Mouse (Mus musculus) layer of hippocampus, adult 2 months (tissue): ENCODE measurements around the gene Klra2. TPM values are rescaled to one million over a fixed set of nuclear protein-coding genes. Genes with fewer than 3 reads are reported as not detected.

ENCODE experiments used
- DNase-seq, 2 experiments: peaks; one replicate each; pipeline ENCODE4 v3.0.0; 2022; ENCODE audit warnings: low spot score in 2 of 2
- H3K27ac ChIP-seq: fragments of 200-600 bp; 2 replicates; pipeline ENCODE4 v1.8.1; 2022
- H3K4me3 ChIP-seq: fragments of 200-600 bp; 2 replicates; pipeline ENCODE4 v1.8.1; 2022; ENCODE audit warnings: mild to moderate bottlenecking
- CTCF ChIP-seq: fragments of 200-600 bp; conservative IDR thresholded peaks from 2 replicates; pipeline ENCODE4 v1.8.1; 2022; ENCODE audit warnings: antibody characterized with exemption, mild to moderate bottlenecking, moderate library complexity
- total RNA-seq, 2 experiments: library from RNA; stranded (reverse); gene quantifications; 2 replicates each; pipeline ENCODE4 v1.2.3; 2021

The Klra2 gene
- total RNA-seq, 2 experiments from 2014 or later, result 0.22 to 0.90 TPM

DNA sequence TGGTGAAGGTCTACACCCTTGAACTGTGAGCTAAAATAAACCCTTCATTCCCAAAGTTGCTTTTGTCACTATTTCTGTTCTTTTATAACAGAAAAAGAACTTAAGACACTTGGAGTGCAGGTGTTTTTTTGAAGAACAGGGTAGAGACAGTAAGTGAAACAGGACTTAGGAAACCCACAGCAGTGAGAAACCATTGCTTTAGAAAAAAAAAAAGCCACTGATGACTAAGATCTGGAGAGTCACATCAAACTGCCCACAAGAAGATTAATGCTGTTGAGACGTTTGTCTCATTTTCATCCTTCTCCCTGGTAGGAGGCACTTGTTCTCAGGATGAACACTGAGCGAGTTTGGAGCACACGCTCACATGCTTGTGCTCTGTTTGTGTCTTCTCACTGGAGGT, 14.8 kb upstream of the Klra2 start:
- no peak overlapping the region for H3K4me3 ChIP-seq
- no peak for DNase-seq
- H3K27ac ChIP-seq, result no peak overlapping the region

GRCm38 (mm10) chr6:131245081-131245480, 2.1 kb downstream of the Klra2 start:
- no peak for TF ChIP-seq CTCF
- no peak overlapping the region for H3K27ac ChIP-seq
- DNase-seq, result no peak
- H3K4me3 ChIP-seq, result no peak overlapping the region

More for the DNA sequence above, 14.8 kb upstream of the Klra2 start:
- no peak for TF ChIP-seq CTCF

Other genes starting within 250 kb of the Klra2 start
- 10 to 100 TPM; 11.9 to 15.7 TPM for gene Magohb, start 45.9 kb upstream of the Klra2 start, total RNA-seq
- gene Styk1, start 106.2 kb upstream of the Klra2 start, total RNA-seq, result under 1 TPM; 0.52 to 0.67 TPM
- 10 to 100 TPM; 36.7 to 44.6 TPM for gene Ybx3, start 141.1 kb upstream of the Klra2 start, total RNA-seq
- gene 5430401F13Rik, start 239.0 kb upstream of the Klra2 start, total RNA-seq, result not detected
- not detected for gene Gm6619, start 239.0 kb upstream of the Klra2 start, total RNA-seq